ENCODE assay signal across 13 mouse cellular contexts in the genomic region with DNA sequence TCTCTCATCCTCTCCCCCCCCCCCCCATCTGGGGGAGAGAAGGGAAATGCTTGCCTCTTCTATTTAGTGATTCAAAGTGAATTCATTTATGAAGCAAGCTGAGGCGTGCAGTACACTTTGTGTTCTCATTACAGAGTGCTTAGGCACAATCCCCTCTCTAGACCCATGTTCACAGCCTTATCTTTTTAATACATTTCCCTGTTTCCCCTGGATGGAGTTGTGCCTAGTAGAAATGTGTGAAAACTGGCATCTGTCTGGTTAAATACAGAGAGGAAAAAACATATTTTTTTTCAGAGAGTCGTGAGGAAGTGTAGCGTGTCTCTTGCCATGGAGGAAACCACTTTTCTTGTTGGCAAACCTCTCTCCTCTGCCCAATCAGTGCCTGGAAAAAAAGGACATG.
"Had no signal": no experiment of that assay in that cellular context is flagged by ENCODE, and none has a peak within 500 bp of the region (broad histone marks: within the 10 kb centered on the region; RNA-seq: fewer than 3 reads in every experiment).

No protein-coding gene starts in this region.

- H3K4me3 ChIP-seq: liver, embryonic 13.5 days; neural tube, embryonic 12.5 days; neural tube, embryonic 15.5 days; stomach, embryonic 15.5 days had no signal

- DNase-seq: kidney, postnatal 36 days; liver, embryonic 13.5 days; lung, postnatal 4 days; midbrain, embryonic 14.5 days; retina, postnatal 1 day; right cerebral cortex, postnatal 25 days; spleen, adult 18-20 months; thymus, adult 18-20 months; thymus, postnatal 36 days had no signal

- H3K27me3 ChIP-seq: liver, embryonic 13.5 days; neural tube, embryonic 12.5 days; neural tube, embryonic 15.5 days; stomach, embryonic 15.5 days had no signal

- H3K9ac ChIP-seq: liver, embryonic 13.5 days; neural tube, embryonic 12.5 days; neural tube, embryonic 15.5 days; stomach, embryonic 15.5 days had no signal

- H3K36me3 ChIP-seq: liver, embryonic 13.5 days; neural tube, embryonic 12.5 days; neural tube, embryonic 15.5 days; stomach, embryonic 15.5 days had no signal

- H3K9me3 ChIP-seq: liver, embryonic 13.5 days; neural tube, embryonic 12.5 days; neural tube, embryonic 15.5 days; stomach, embryonic 15.5 days had no signal

- H3K4me2 ChIP-seq: liver, embryonic 13.5 days; midbrain, embryonic 11.5 days; neural tube, embryonic 12.5 days; neural tube, embryonic 15.5 days; stomach, embryonic 15.5 days had no signal

- H3K27ac ChIP-seq: liver, embryonic 13.5 days; neural tube, embryonic 12.5 days; neural tube, embryonic 15.5 days; stomach, embryonic 15.5 days had no signal

- H3K4me1 ChIP-seq: liver, embryonic 13.5 days; neural tube, embryonic 12.5 days; neural tube, embryonic 15.5 days; stomach, embryonic 15.5 days had no signal
